Mouse (Mus musculus): ENCODE data around the gene Fndc10.

DNA sequence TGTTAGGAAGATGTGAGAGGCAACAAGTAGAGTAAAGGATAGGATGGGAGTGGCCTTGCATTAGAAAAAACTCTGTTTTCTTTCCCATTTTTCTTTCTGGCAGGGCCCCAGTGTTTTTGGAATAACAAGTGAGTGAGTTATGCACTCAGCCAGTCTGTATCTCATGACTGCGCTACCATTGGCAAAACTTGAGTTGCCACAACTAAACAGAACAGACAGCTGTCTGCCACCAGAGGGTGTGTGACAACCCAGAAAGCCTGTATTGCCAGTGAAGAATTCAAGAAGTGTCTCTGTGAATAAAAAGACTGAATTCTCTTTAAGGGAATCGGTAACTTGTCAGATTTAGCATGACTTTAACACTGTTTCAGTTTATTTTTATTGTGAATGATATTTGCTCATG is 18.2 kb upstream of the Fndc10 start:
- TF ChIP-seq CTCF (conservative IDR thresholded peaks at IDR 0.05; ENCODE audit: low read length) (no peak), NANOG (IDR thresholded peaks at IDR 0.05; ENCODE audit: borderline replicate concordance, low read length) (no peak), POU5F1 (IDR thresholded peaks at IDR 0.05; ENCODE audit: borderline replicate concordance, low read length) (no peak)
